ENCODE assay signal across 9 mouse cellular contexts in genomic region chr11:78822792-78823498, GRCm38 (mm10). TPM values are rescaled to one million over a fixed set of nuclear protein-coding genes. Genes with fewer than 3 reads are reported as not detected.
DNase-seq lines count a peak whose midpoint lies in the region; ATAC-seq and TF ChIP-seq lines count a peak whose summit lies in the region.
"Had no signal": no experiment of that assay in that cellular context is flagged by ENCODE, and none has a peak within 500 bp of the region (broad histone marks: within the 10 kb centered on the region; RNA-seq: fewer than 3 reads in every experiment).

No protein-coding gene starts in this region.

- no peaks in the 10 kb centered on the region for H3K9me3 ChIP-seq in kidney, embryonic 14.5 days (ENCODE audit: control insufficient read depth, low read length)
- H3K9me3 ChIP-seq in E14TG2a.4 (ENCODE audit: low read length): no peaks in the 10 kb centered on the region
- H3K9me3 ChIP-seq: limb, embryonic 12.5 days had no signal

- peaks cover 30% of the 10 kb centered on the region for H3K4me1 ChIP-seq in kidney, embryonic 14.5 days (ENCODE audit: control insufficient read depth, insufficient read depth, low read length)
- H3K4me1 ChIP-seq in E14TG2a.4 (replicated peaks; ENCODE audit: low read depth, low read length): peaks cover 38% of the 10 kb centered on the region

- H3K36me3 ChIP-seq in kidney, embryonic 14.5 days (ENCODE audit: control insufficient read depth, insufficient read depth, low read length): no peaks in the 10 kb centered on the region
- no peaks in the 10 kb centered on the region for H3K36me3 ChIP-seq in E14TG2a.4 (ENCODE audit: insufficient read depth, low read length)
- H3K36me3 ChIP-seq: limb, embryonic 12.5 days had no signal

- TF ChIP-seq CTCF in E14TG2a.4 (conservative IDR thresholded peaks at IDR 0.05; ENCODE audit: low read length): peak; percentile 72

- no peak overlapping the region for H3K27ac ChIP-seq in kidney, embryonic 14.5 days (ENCODE audit: low read depth, low read length)
- H3K27ac ChIP-seq: limb, embryonic 12.5 days had no signal

- WGBS in kidney, embryonic 14.5 days: 46% methylated on average over 13 of the region's 13 CpGs

- no peak overlapping the region for H3K4me2 ChIP-seq in kidney, embryonic 14.5 days (replicated peaks; ENCODE audit: low read depth, low read length)
- H3K4me2 ChIP-seq: limb, embryonic 12.5 days had no signal

- no peaks in the 10 kb centered on the region for H3K27me3 ChIP-seq in kidney, embryonic 14.5 days (ENCODE audit: control insufficient read depth, insufficient read depth, low read length)
- peaks cover 62% of the 10 kb centered on the region for H3K27me3 ChIP-seq in E14TG2a.4 (ENCODE audit: insufficient read depth, low read length)

- no peak overlapping the region for H3K4me3 ChIP-seq in kidney, embryonic 14.5 days (ENCODE audit: low read length)
- no peak overlapping the region for H3K4me3 ChIP-seq in E14TG2a.4 (replicated peaks; ENCODE audit: low read length)
- H3K4me3 ChIP-seq: limb, embryonic 12.5 days had no signal

- peak; percentile 30 for DNase-seq in kidney, adult 11 months
- peak; percentile 62 to 68 for DNase-seq in B cell, adult 2 months
- peak; percentile 80 for DNase-seq in embryo, embryonic 11 days
- peak; percentile 72 to 87 for DNase-seq in kidney, postnatal 36 days
- DNase-seq in thymus, postnatal 0 days (ENCODE audit: low spot score): peak; percentile 71
- no peak for DNase-seq in Muller cell, postnatal 12 days (ENCODE audit: inconsistent ontology term)

- no peak overlapping the region for H3K9ac ChIP-seq in kidney, embryonic 14.5 days (ENCODE audit: low read depth, low read length)
- H3K9ac ChIP-seq: limb, embryonic 12.5 days had no signal

- ATAC-seq in kidney, embryonic 14.5 days (ENCODE audit: low FRiP score, low TSS enrichment): no peak

RNA-seq across cellular contexts. Expression of gene Lyrm9, which starts 3.4 kb away (rescaled TPM):
- 23.3 and 25.5 TPM in 2 replicates for polyA plus RNA-seq in kidney, embryonic 14.5 days (2014; fragmentation: Nextera tagmentation; extraction: Ambion mirVana)
- 28.4 and 31.0 TPM in 2 replicates for polyA plus RNA-seq in thymus, postnatal 0 days (2015; fragmentation: Nextera tagmentation; extraction: Ambion mirVana)
